Mouse (Mus musculus) kidney, postnatal 14 days (tissue): ENCODE measurements around the gene Ift46.
A peak's percentile ranks its signal among the peaks of the same experiment; 100 is the strongest.

Experiments used
- DNase-seq: peaks from one replicate; pipeline ENCODE4 v3.0.0; 2022; ENCODE audit warnings: mixed read lengths

Gene Ift46

GRCm38 (mm10) chr9:44814179-44814578 is 46.5 kb downstream of the Ift46 start:
- DNase-seq, result no peak

- no peak for DNase-seq
Measured at GRCm38 (mm10) chr9:44817522-44817921, 49.8 kb downstream of the Ift46 start.

DNA sequence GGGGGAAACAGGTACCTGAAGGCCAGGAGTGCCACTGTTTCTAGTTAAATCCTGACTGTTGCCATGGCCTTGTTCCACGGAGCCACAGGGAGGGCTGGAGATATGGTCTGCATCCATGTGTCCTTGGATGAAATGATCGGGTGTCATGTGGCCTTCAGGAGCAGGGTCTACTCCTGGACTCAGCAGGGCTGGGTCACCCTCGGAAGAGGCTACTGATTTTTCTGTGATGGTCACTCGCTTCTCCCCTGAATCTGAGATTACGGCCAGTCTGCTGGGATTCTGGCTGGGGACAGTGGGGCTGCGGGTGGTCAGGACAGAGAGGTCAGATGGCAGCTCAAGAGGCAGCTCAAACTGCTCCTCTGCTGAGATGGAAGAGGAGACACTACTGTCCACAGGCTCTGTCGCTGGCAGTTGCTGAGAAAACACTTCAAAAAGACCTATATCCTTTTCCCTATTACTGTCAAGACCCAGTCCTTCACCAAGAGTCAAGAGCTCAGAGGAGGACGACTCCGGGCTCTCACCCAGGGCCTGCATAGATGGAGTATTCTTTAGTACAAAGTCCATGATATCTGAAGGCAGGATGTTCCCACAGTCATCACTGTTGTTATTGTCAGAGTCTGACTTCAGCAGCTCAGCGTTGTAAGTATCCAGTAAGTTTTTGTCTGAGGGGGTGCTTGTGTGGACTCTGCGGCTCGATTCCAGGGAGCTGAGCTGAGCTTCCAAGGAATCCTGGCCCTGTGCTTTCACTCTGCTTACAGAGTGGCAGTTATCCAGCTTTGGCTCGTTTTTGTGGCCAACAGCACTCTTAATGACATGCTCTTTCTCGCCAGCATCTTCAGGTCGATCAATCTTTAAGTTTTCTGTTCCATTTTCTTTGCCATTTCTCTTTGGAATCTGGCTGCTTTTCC is 52.5 kb downstream of the Ift46 start:
- DNase-seq, result no peak

DNA sequence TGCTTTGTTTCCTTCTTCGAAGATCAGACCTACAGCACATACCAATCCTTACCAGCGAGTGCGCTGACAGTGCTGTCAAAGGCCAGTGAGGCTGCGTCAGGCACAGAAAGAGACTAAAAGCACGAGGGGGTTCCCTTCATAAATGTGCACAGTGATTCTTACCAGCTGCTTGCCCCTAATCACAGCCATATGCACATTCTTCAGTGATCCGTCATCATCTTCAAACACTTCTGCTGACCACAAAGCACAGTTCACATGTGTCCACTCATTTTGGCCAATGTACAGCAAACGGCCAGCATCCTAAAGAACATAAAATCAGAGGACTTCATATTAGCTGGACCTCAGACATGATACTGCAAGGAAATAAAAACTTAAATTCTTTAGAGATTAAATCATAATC is 59.0 kb downstream of the Ift46 start:
- DNase-seq, result no peak

- no peak for DNase-seq
Measured at GRCm38 (mm10) chr9:44828944-44829343, 61.2 kb downstream of the Ift46 start.

DNA sequence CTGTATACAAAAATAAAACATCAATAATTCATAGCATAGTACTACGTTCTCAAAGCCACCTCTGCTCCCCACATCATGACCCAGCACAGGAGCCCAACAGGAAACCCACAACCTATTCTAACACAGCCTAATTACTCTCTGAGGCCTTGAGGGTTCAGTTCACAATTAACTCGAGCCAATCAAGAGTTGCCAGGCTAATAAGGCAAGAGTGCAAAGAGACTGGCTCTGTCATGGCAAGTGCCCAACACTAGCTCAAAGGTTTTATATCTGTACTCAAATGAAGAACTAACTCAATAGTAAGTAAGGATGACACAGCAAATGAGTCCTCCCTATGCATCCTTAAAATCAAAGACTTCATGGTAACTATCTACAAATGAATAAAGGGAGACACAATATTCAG is 62.8 kb downstream of the Ift46 start:
- DNase-seq, result no peak

GRCm38 (mm10) chr9:44832356-44832755 is 64.6 kb downstream of the Ift46 start:
- peak; percentile 60 for DNase-seq

- DNase-seq, result peak; percentile 74
Measured at GRCm38 (mm10) chr9:44836439-44836838, 68.7 kb downstream of the Ift46 start.

- peak; percentile 45 for DNase-seq
Measured at GRCm38 (mm10) chr9:44841241-44841640, 73.5 kb downstream of the Ift46 start.
